Mouse (Mus musculus) left cerebral cortex, adult 6 months (tissue): ENCODE data around the gene Ubac2. TPM values are rescaled to one million over a fixed set of nuclear protein-coding genes. Genes with fewer than 3 reads are reported as not detected.

Experiments
- long read RNA-seq, 2 experiments: library from polyadenylated mRNA; unstranded; transcript quantifications; one replicate each; pipeline ENCODE4 v2.0.0; 2019 to 2020
- polyA plus RNA-seq: library from polyadenylated mRNA; unstranded; fragments of <200 nt; fragmentation: Nextera tagmentation; gene quantifications from 2 replicates; pipeline ENCODE4 v1.2.3, GENCODE M21; 2021

Gene Ubac2
- polyA plus RNA-seq = 37.2 and 48.2 TPM in 2 replicates
- long read RNA-seq, experiment 1, transcript Ubac2-201 (9 exons, 2,139 nt) = major isoform, 238 of 292 reads
- long read RNA-seq, experiment 1, partial matches to known transcripts = 10 of 292 reads
- long read RNA-seq, experiment 1, other reads (novel, unspliced or antisense) = 44 of 292 reads
- long read RNA-seq, experiment 2, transcript Ubac2-201 (9 exons, 2,139 nt) = major isoform, 39 of 53 reads
- long read RNA-seq, experiment 2, partial matches to known transcripts = 5 of 53 reads
- long read RNA-seq, experiment 2, other reads (novel, unspliced or antisense) = 9 of 53 reads

GRCm38 (mm10) chr14:121878176-121878858, at the start of gene Ubac2:
Gene Ubac2, plus strand, starts transcription at chr14:121878620.

GRCm38 (mm10) chr14:121915621-121916020, 37.2 kb downstream of the Ubac2 start, which contains the start of gene Gpr18:
Gene Gpr18, minus strand, starts transcription at chr14:121915781.

GRCm38 (mm10) chr14:121964990-121965389, 86.6 kb downstream of the Ubac2 start, which contains the start of gene Gpr183:
Gene Gpr183, minus strand, starts transcription at chr14:121965195.

GRCm38 (mm10) chr14:122034451-122034850, 156.0 kb downstream of the Ubac2 start, which contains the start of gene Timm8a2:
Gene Timm8a2, plus strand, starts transcription at chr14:122034674.

Other genes starting within 250 kb of the Ubac2 start
- gene Dock9, start 80.8 kb upstream of the Ubac2 start, polyA plus RNA-seq = 8.2 and 10.0 TPM in 2 replicates
- not detected in 2 replicates for gene Gpr18, start 37.2 kb downstream of the Ubac2 start, polyA plus RNA-seq
- 0.60 and 1.9 TPM in 2 replicates for gene Gpr183, start 86.6 kb downstream of the Ubac2 start, polyA plus RNA-seq
- gene Timm8a2, start 156.1 kb downstream of the Ubac2 start, polyA plus RNA-seq = not detected in 2 replicates
- 110 and 122 TPM in 2 replicates for gene Tm9sf2, start 228.4 kb downstream of the Ubac2 start, polyA plus RNA-seq